In genomic region chr1:136626756-136627155, GRCm38 (mm10) we compare ENCODE assay signal across 10 mouse cellular contexts. TPM values are rescaled to one million over a fixed set of nuclear protein-coding genes. Genes with fewer than 3 reads are reported as not detected.
DNase-seq lines count a peak whose midpoint lies in the region; ATAC-seq and TF ChIP-seq lines count a peak whose summit lies in the region.
"Had no signal": no experiment of that assay in that cellular context is flagged by ENCODE, and none has a peak within 500 bp of the region (broad histone marks: within the 10 kb centered on the region; RNA-seq: fewer than 3 reads in every experiment).

No protein-coding gene starts in this region.

- H3K79me2 ChIP-seq in liver, adult 2 months (ENCODE audit: control insufficient read depth, insufficient read depth, low read length) = peaks cover 21% of the 10 kb centered on the region; the same call in 1 of the 2 replicates
- H3K79me2 ChIP-seq in myocyte (ENCODE audit: control insufficient read depth, insufficient read depth) = peaks cover 64% of the 10 kb centered on the region

- H3K4me1 ChIP-seq in liver, adult 2 months (ENCODE audit: control insufficient read depth, insufficient read depth, low read length) = peaks cover 26% of the 10 kb centered on the region
- peaks cover 28% of the 10 kb centered on the region for H3K4me1 ChIP-seq in embryonic facial prominence, embryonic 12.5 days
- H3K4me1 ChIP-seq in hindbrain, embryonic 13.5 days (replicated peaks) = peaks cover 36% of the 10 kb centered on the region
- H3K4me1 ChIP-seq in intestine, embryonic 15.5 days (replicated peaks) = peaks cover 19% of the 10 kb centered on the region
- H3K4me1 ChIP-seq in kidney, adult 2 months (ENCODE audit: control insufficient read depth, insufficient read depth, low read length) = peaks cover 18% of the 10 kb centered on the region; the same call in 1 of the 2 replicates

- peak overlapping the region; percentile 26; the same call in 1 of the 2 replicates for H3K4me2 ChIP-seq in embryonic facial prominence, embryonic 12.5 days (replicated peaks)
- peak overlapping the region; percentile 88 for H3K4me2 ChIP-seq in hindbrain, embryonic 13.5 days
- H3K4me2 ChIP-seq in myocyte (ENCODE audit: low read depth) = peak overlapping the region; percentile 46
- no peak overlapping the region for H3K4me2 ChIP-seq in intestine, embryonic 15.5 days (replicated peaks)

- H3K4me3 ChIP-seq in liver, adult 2 months (ENCODE audit: insufficient read depth, low read depth, low read length) = no peak overlapping the region
- no peak overlapping the region for H3K4me3 ChIP-seq in embryonic facial prominence, embryonic 12.5 days
- H3K4me3 ChIP-seq in hindbrain, embryonic 13.5 days = peak overlapping the region; percentile 80; the same call in 1 of the 2 replicates
- H3K4me3 ChIP-seq in myocyte = no peak overlapping the region
- H3K4me3 ChIP-seq in intestine, embryonic 15.5 days (replicated peaks) = no peak overlapping the region
- no peak overlapping the region for H3K4me3 ChIP-seq in kidney, adult 2 months (ENCODE audit: insufficient read depth, low read depth, low read length)

- 82% methylated on average over 5 of the region's 5 CpGs for WGBS in liver, adult 2 months
- 90% methylated on average over 5 of the region's 5 CpGs for WGBS in embryonic facial prominence, embryonic 12.5 days
- 83% methylated on average over 5 of the region's 5 CpGs for WGBS in hindbrain, embryonic 13.5 days
- 89% methylated on average over 5 of the region's 5 CpGs for WGBS in intestine, embryonic 15.5 days
- WGBS in kidney, adult 2 months = 88% methylated on average over 5 of the region's 5 CpGs

- no peaks in the 10 kb centered on the region for H3K27me3 ChIP-seq in liver, adult 2 months (ENCODE audit: control insufficient read depth, insufficient read depth, low read length)
- H3K27me3 ChIP-seq in embryonic facial prominence, embryonic 12.5 days = no peaks in the 10 kb centered on the region
- no peaks in the 10 kb centered on the region for H3K27me3 ChIP-seq in hindbrain, embryonic 13.5 days
- no peaks in the 10 kb centered on the region for H3K27me3 ChIP-seq in myocyte (ENCODE audit: control insufficient read depth, insufficient read depth, insufficient read length)
- H3K27me3 ChIP-seq in intestine, embryonic 15.5 days (replicated peaks) = no peaks in the 10 kb centered on the region
- H3K27me3 ChIP-seq in kidney, adult 2 months (replicated peaks; ENCODE audit: control insufficient read depth, insufficient read depth, low read length) = no peaks in the 10 kb centered on the region

- no peak overlapping the region for H3K27ac ChIP-seq in liver, adult 2 months (replicated peaks; ENCODE audit: insufficient read depth, low read depth, low read length)
- no peak overlapping the region for H3K27ac ChIP-seq in embryonic facial prominence, embryonic 12.5 days
- H3K27ac ChIP-seq in hindbrain, embryonic 13.5 days = no peak overlapping the region
- no peak overlapping the region for H3K27ac ChIP-seq in intestine, embryonic 15.5 days
- H3K27ac ChIP-seq in kidney, adult 2 months (ENCODE audit: insufficient read depth, low read depth, low read length) = no peak overlapping the region

- no peak overlapping the region for H3ac ChIP-seq in myocyte (ENCODE audit: control insufficient read depth, insufficient read length)

- TF ChIP-seq CTCF in liver, adult 2 months (IDR thresholded peaks at IDR 0.05; ENCODE audit: low read depth, low read length) = no peak
- no peak for TF ChIP-seq CTCF in kidney, adult 2 months (conservative IDR thresholded peaks at IDR 0.05; ENCODE audit: insufficient read depth, insufficient read length, low read depth, low read length)

- no peak overlapping the region for H3K9ac ChIP-seq in liver, adult 2 months (ENCODE audit: low read depth, low read length)
- H3K9ac ChIP-seq in embryonic facial prominence, embryonic 12.5 days = no peak overlapping the region
- H3K9ac ChIP-seq in hindbrain, embryonic 13.5 days = no peak overlapping the region
- no peak overlapping the region for H3K9ac ChIP-seq in intestine, embryonic 15.5 days

- TF ChIP-seq POLR2A in liver, adult 2 months (IDR thresholded peaks at IDR 0.05; ENCODE audit: extremely low read depth, insufficient read depth, low read length) = no peak
- no peak for TF ChIP-seq POLR2A in myocyte (IDR thresholded peaks at IDR 0.05; ENCODE audit: insufficient read length, low read depth)
- TF ChIP-seq POLR2A in kidney, adult 2 months (IDR thresholded peaks at IDR 0.05; ENCODE audit: low read depth, low read length) = no peak

- peaks cover 11% of the 10 kb centered on the region for H3K36me3 ChIP-seq in liver, adult 2 months (ENCODE audit: control insufficient read depth, insufficient read depth, low read length)
- H3K36me3 ChIP-seq in embryonic facial prominence, embryonic 12.5 days = peaks cover 26% of the 10 kb centered on the region
- H3K36me3 ChIP-seq in hindbrain, embryonic 13.5 days = peaks cover 21% of the 10 kb centered on the region
- peaks cover 33% of the 10 kb centered on the region for H3K36me3 ChIP-seq in myocyte (ENCODE audit: control insufficient read depth, insufficient read depth)
- H3K36me3 ChIP-seq in intestine, embryonic 15.5 days = no peaks in the 10 kb centered on the region
- H3K36me3 ChIP-seq in kidney, adult 2 months (ENCODE audit: control insufficient read depth, insufficient read depth, low read length) = peaks cover 3% of the 10 kb centered on the region; the same call in 1 of the 2 replicates

- DNase-seq in liver, adult 2 months (ENCODE audit: extremely low read depth, low read depth, low spot score) = peak; percentile 19
- DNase-seq in liver = no peak
- no peak for DNase-seq in kidney, adult 2 months
- DNase-seq: kidney, adult 11 months; layer of hippocampus, adult 9-11 months; lung, postnatal 4 days had no signal

- ATAC-seq in embryonic facial prominence, embryonic 12.5 days (ENCODE audit: insufficient number of reproducible peaks, insufficient read depth, low FRiP score, low TSS enrichment) = no peak
- no peak for ATAC-seq in hindbrain, embryonic 13.5 days (ENCODE audit: low FRiP score)
- no peak for ATAC-seq in intestine, embryonic 15.5 days

- H3K9me3 ChIP-seq in embryonic facial prominence, embryonic 12.5 days = no peaks in the 10 kb centered on the region
- H3K9me3 ChIP-seq in hindbrain, embryonic 13.5 days = no peaks in the 10 kb centered on the region
- no peaks in the 10 kb centered on the region for H3K9me3 ChIP-seq in intestine, embryonic 15.5 days

TF ChIP-seq in myocyte, 11 proteins besides CTCF, POLR2A, EP300 and RAD21:
- TF ChIP-seq MAX (IDR thresholded peaks at IDR 0.05; ENCODE audit: low read depth) (no peak), MYOD1 (IDR thresholded peaks at IDR 0.05; ENCODE audit: control insufficient read depth in 1 of 3, insufficient read length in 2 of 3, low read depth in 2 of 3) (no peak), USF1 (IDR thresholded peaks at IDR 0.05; ENCODE audit: low read depth) (no peak), TCF12 (IDR thresholded peaks at IDR 0.05; ENCODE audit: insufficient read depth, poor library complexity, severe bottlenecking) (no peak), SRF (IDR thresholded peaks at IDR 0.05; ENCODE audit: control insufficient read depth, insufficient read length, low read depth) (no peak), E2F4 (IDR thresholded peaks at IDR 0.05; ENCODE audit: insufficient read depth) (no peak), POLR2AphosphoS2 (IDR thresholded peaks at IDR 0.05; ENCODE audit: insufficient read length, low read depth) (no peak), MYOG (IDR thresholded peaks at IDR 0.05; ENCODE audit: control insufficient read depth in 1 of 3, insufficient read depth in 1 of 3, insufficient read length in 2 of 3, low read depth in 2 of 3) (no peak), CEBPB (IDR thresholded peaks at IDR 0.05; ENCODE audit: insufficient read depth, poor library complexity, severe bottlenecking) (no peak), REST (IDR thresholded peaks at IDR 0.05; ENCODE audit: insufficient read depth, insufficient read length) (no peak), TCF3 (IDR thresholded peaks at IDR 0.05; ENCODE audit: insufficient read length, low read depth) (no peak)
TF ChIP-seq in myocyte: peak in this region for 0.

RNA-seq across cellular contexts. Expression of gene Zfp281, which starts 2.1 kb away (rescaled TPM):
- total RNA-seq in liver, adult 2 months (2014; rRNA removed) = 19.5 and 20.4 TPM in 2 replicates
- polyA plus RNA-seq in liver, adult 2 months (2012; rRNA removed) = 1.3 and 1.8 TPM in 2 replicates
- polyA plus RNA-seq in embryonic facial prominence, embryonic 12.5 days (2016; fragmentation: Nextera tagmentation; extraction: Ambion mirVana) = 29.8 and 31.5 TPM in 2 replicates
- polyA plus RNA-seq in hindbrain, embryonic 13.5 days (2015; fragmentation: Nextera tagmentation; extraction: Ambion mirVana) = 25.0 and 25.6 TPM in 2 replicates
- 4.0 TPM for polyA plus RNA-seq in myocyte (2012; fragmentation: generic; extraction: Trizol)
- polyA plus RNA-seq in intestine, embryonic 15.5 days (2015; fragmentation: Nextera tagmentation; extraction: Ambion mirVana) = 12.4 and 16.5 TPM in 2 replicates
- 1.8 and 2.3 TPM in 2 replicates for polyA plus RNA-seq in kidney, adult 2 months (2012; rRNA removed)
